Mouse (Mus musculus): Measurements from ENCODE around the gene Stt3a. TPM values are rescaled to one million over a fixed set of nuclear protein-coding genes. Genes with fewer than 3 reads are reported as not detected.

Gene Stt3a
- total and polyA plus RNA-seq, 3 experiments = 142 to 283 (median 174) TPM

DNA sequence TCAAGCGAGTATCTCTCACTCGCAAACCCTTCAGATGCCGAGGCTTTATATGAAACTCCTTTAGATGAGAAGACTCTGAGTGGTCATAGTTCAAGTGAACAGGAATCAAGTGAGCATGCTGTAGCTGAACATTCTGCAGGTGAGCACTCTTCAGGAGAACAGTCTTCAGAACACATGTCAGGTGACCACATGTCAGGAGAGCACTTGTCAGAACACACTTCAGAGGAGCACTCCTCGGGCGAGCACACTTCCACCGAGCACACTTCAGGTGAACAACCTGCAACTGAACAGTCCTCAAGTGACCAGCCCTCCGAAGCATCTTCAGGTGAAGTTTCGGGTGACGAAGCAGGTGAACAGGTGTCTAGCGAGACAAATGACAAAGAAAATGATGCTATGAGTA, 73.2 kb downstream of the Stt3a start:
- Histone ChIP-seq H3K36me3 (ENCODE audit: control insufficient read depth in 1 of 2, insufficient read depth in 2 of 2, low read length in 2 of 2) (no peaks in the 10 kb centered on the region), H3K79me2 (ENCODE audit: control insufficient read depth, insufficient read depth, low read length, poor library complexity) (no peaks in the 10 kb centered on the region), H3K9me3 (replicated peaks; ENCODE audit: insufficient read depth, low read length) (no peaks in the 10 kb centered on the region), H3K4me3 (ENCODE audit: control insufficient read depth in 1 of 2, insufficient read depth in 1 of 2, low read depth in 2 of 2, low read length in 2 of 2) (no peak overlapping the region), H3K27me3 (ENCODE audit: control insufficient read depth in 1 of 2, insufficient read depth in 2 of 2, low read length in 2 of 2) (no peaks in the 10 kb centered on the region), H3K4me1 (ENCODE audit: control insufficient read depth in 1 of 2, insufficient read depth in 2 of 2, low read length in 2 of 2) (no peaks in the 10 kb centered on the region), H3K27ac (ENCODE audit: control insufficient read depth, low read depth, low read length) (no peak overlapping the region), H3K9ac (ENCODE audit: control insufficient read depth, low read depth, low read length, poor library complexity, severe bottlenecking) (no peak overlapping the region)
- TF ChIP-seq ZKSCAN1 (IDR thresholded peaks at IDR 0.05; ENCODE audit: low read depth, low read length) (no peak), NELFE (IDR thresholded peaks at IDR 0.05; ENCODE audit: low read depth, low read length) (no peak), E2F4 (IDR thresholded peaks at IDR 0.05; ENCODE audit: borderline replicate concordance, low read depth, low read length) (no peak), JUND (IDR thresholded peaks at IDR 0.05; ENCODE audit: low read depth, low read length) (no peak), ZNF384 (IDR thresholded peaks at IDR 0.05; ENCODE audit: low read depth, low read length) (no peak), NRF1 (IDR thresholded peaks at IDR 0.05; ENCODE audit: insufficient read depth, low read depth, low read length, poor library complexity, severe bottlenecking) (no peak), POLR2AphosphoS2 (IDR thresholded peaks at IDR 0.05; ENCODE audit: low read length) (no peak), TBP (IDR thresholded peaks at IDR 0.05; ENCODE audit: low read depth, low read length) (no peak), ZMIZ1 (IDR thresholded peaks at IDR 0.05; ENCODE audit: low read depth, low read length) (no peak), USF1 (IDR thresholded peaks at IDR 0.05; ENCODE audit: low read depth, low read length) (no peak), ELF1 (IDR thresholded peaks at IDR 0.05; ENCODE audit: low read depth, low read length) (no peak), CHD2 (IDR thresholded peaks at IDR 0.05; ENCODE audit: low read length) (no peak), RAD21 (IDR thresholded peaks at IDR 0.05; ENCODE audit: low read depth, low read length) (no peak), USF2 (IDR thresholded peaks at IDR 0.05; ENCODE audit: borderline replicate concordance in 1 of 2, insufficient read depth in 1 of 2, low read depth in 1 of 2, low read length in 2 of 2) (no peak)
- no peak for DNase-seq (ENCODE audit: low read depth, low spot score)

DNA sequence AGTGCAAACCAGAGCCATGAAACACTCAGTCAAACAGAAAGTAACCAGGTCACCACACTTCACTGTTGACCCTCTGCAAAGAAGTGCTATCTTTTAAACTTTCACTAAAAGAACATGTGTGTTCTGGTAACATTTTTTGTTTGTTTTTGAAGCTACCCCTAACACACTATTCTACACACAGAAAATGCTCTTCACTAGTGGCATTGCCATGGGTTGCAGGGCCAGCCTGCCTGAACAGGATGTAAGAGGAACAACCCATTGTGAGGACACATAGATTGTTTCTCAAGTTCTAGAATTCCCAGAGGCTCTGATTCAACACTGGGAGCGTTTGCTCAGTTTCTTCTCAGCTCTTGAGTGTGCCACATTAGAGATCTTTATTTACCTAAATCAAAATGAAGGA, 74.6 kb downstream of the Stt3a start, which contains the start of gene Acrv1:
TSS of gene Acrv1 (plus strand) at position 301 of the 400 bp plus-strand sequence.
- no peaks in the 10 kb centered on the region for H3K27me3 ChIP-seq (ENCODE audit: control insufficient read depth in 1 of 2, insufficient read depth in 2 of 2, low read length in 2 of 2)
- DNase-seq (ENCODE audit: low read depth, low spot score) = no peak
- no peak within 1 kb of the TSS for H3K9ac ChIP-seq (ENCODE audit: control insufficient read depth, low read depth, low read length, poor library complexity, severe bottlenecking)
- no peaks in the 10 kb centered on the region for H3K79me2 ChIP-seq (ENCODE audit: control insufficient read depth, insufficient read depth, low read length, poor library complexity)
- no peaks in the 10 kb centered on the region for H3K9me3 ChIP-seq (replicated peaks; ENCODE audit: insufficient read depth, low read length)
- no peak within 1 kb of the TSS for H3K27ac ChIP-seq (ENCODE audit: control insufficient read depth, low read depth, low read length)
- TF ChIP-seq JUND (IDR thresholded peaks at IDR 0.05; ENCODE audit: low read depth, low read length) = no peak
- no peak for TF ChIP-seq ZKSCAN1 (IDR thresholded peaks at IDR 0.05; ENCODE audit: low read depth, low read length)
- TF ChIP-seq MXI1 (IDR thresholded peaks at IDR 0.05; ENCODE audit: low read depth, low read length) = no peak
- TF ChIP-seq SMC3 (IDR thresholded peaks at IDR 0.05; ENCODE audit: low read depth, low read length) = no peak
- TF ChIP-seq CHD2 (IDR thresholded peaks at IDR 0.05; ENCODE audit: low read length) = no peak
- TF ChIP-seq SIN3A (IDR thresholded peaks at IDR 0.05; ENCODE audit: low read length) = no peak
- no peak for TF ChIP-seq ZC3H11A (IDR thresholded peaks at IDR 0.05; ENCODE audit: low read depth, low read length)
- TF ChIP-seq TAL1 (IDR thresholded peaks at IDR 0.05; ENCODE audit: low read length) = no peak
- TF ChIP-seq RCOR1 (IDR thresholded peaks at IDR 0.05; ENCODE audit: low read depth, low read length) = no peak
- no peak for TF ChIP-seq RAD21 (IDR thresholded peaks at IDR 0.05; ENCODE audit: low read depth, low read length)
- TF ChIP-seq MYC (IDR thresholded peaks at IDR 0.05; ENCODE audit: low read depth, low read length) = no peak
- TF ChIP-seq ELF1 (IDR thresholded peaks at IDR 0.05; ENCODE audit: low read depth, low read length) = no peak
- no peak for TF ChIP-seq NRF1 (IDR thresholded peaks at IDR 0.05; ENCODE audit: insufficient read depth, low read depth, low read length, poor library complexity, severe bottlenecking)
- no peak for TF ChIP-seq MAX (IDR thresholded peaks at IDR 0.05; ENCODE audit: low read length)
- TF ChIP-seq MAZ (IDR thresholded peaks at IDR 0.05; ENCODE audit: low read depth, low read length) = no peak
- no peak for TF ChIP-seq CHD1 (IDR thresholded peaks at IDR 0.05; ENCODE audit: low read depth, low read length)
- no peak for TF ChIP-seq MAFK (IDR thresholded peaks at IDR 0.05; ENCODE audit: borderline replicate concordance, low read depth, low read length)
- TF ChIP-seq POLR2AphosphoS5 (IDR thresholded peaks at IDR 0.05; ENCODE audit: borderline replicate concordance, low read depth, low read length) = no peak
- no peak for TF ChIP-seq TCF12 (IDR thresholded peaks at IDR 0.05; ENCODE audit: low read depth, low read length)
- H3K4me3 ChIP-seq (ENCODE audit: control insufficient read depth in 1 of 2, insufficient read depth in 1 of 2, low read depth in 2 of 2, low read length in 2 of 2) = no peak within 1 kb of the TSS
- H3K4me1 ChIP-seq (ENCODE audit: control insufficient read depth in 1 of 2, insufficient read depth in 2 of 2, low read length in 2 of 2) = no peaks in the 10 kb centered on the region
- no peaks in the 10 kb centered on the region for H3K36me3 ChIP-seq (ENCODE audit: control insufficient read depth in 1 of 2, insufficient read depth in 2 of 2, low read length in 2 of 2)

Measured in MEL (cell line).